Mouse (Mus musculus): ENCODE measurements around the gene Chtf18. TPM values are rescaled to one million over a fixed set of nuclear protein-coding genes. Genes with fewer than 3 reads are reported as not detected.

Chtf18 gene
- polyA plus RNA-seq, 1 experiment: 136 TPM

DNA sequence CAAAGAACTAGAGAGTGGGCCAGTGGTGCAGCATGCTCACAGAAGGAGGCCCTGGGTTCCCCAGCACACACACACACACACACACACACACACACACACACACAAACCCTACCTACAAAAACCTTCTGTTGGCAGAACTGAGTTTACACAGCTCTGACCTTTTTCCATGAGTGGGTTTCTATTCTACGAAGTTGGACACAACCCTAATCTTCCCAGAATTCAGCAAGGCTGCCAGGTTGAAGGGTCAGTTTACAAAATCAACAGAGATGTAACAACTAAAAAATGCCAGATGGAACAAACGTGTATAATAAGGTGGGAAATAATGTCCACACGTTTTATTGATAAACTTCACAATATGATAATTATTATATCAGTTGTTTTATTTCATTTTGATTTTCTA, 30.5 kb upstream of the Chtf18 start:
- TF ChIP-seq POLR2A (IDR thresholded peaks at IDR 0.05; ENCODE audit: borderline replicate concordance, control insufficient read depth, low read depth, low read length) (no peak), CTCF (IDR thresholded peaks at IDR 0.05; ENCODE audit: control insufficient read depth, insufficient read depth, low read length) (no peak)
- Histone ChIP-seq H3K27ac (ENCODE audit: control insufficient read depth, insufficient read depth, low read depth, low read length, poor library complexity) (no peak overlapping the region), H3K4me1 (ENCODE audit: control insufficient read depth, insufficient read depth, low read length) (no peaks in the 10 kb centered on the region), H3K4me3 (replicated peaks; ENCODE audit: control insufficient read depth, low read depth, low read length) (no peak overlapping the region)
- 67% methylated on average over 3 of the region's 3 CpGs for WGBS

DNA sequence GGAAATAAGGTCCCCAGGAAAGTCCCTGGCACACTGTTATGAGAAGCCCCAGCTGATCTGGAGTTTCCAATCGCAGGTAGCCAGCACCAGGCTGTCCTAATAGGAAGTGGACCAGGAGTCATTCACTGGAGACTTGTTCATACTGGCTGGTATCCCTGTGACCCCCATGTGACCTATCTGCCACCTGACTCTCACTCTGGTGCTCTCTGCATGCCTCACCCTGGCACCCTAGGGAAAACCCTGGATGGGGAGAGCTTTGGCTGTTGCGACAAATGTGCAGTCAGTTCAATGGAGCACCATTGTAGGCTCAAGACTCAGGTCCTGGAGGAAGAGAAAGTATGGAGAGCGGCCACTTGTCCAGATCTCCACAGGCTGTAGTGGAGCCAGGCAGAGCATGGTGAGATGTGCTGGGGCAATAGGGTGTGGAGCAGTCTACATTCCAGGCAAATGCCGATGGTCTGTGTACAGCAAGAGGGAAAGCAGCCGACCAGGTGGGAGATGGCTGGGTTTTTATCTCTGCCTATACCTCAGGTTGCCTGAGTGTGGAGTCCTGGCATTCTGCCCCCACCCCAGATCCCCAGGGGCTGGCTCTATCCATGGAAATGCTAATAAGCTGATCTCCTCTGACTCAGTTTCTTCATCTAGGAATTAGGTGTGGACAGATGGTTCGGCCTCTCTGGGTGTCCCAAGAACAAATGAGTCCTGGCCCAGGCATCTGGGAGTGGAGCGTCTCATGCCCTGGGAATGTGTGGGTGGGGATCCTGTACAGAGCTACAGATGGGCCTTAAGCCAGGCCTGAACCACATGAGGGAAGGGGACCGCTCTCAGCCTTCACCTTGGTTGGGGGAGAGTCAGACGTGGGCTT, 29.4 kb upstream of the Chtf18 start:
- WGBS: 70% methylated on average over 9 of the region's 9 CpGs
- no peaks in the 10 kb centered on the region for H3K4me1 ChIP-seq (ENCODE audit: control insufficient read depth, insufficient read depth, low read length)
- no peak for TF ChIP-seq POLR2A (IDR thresholded peaks at IDR 0.05; ENCODE audit: borderline replicate concordance, control insufficient read depth, low read depth, low read length)
- no peak for TF ChIP-seq CTCF (IDR thresholded peaks at IDR 0.05; ENCODE audit: control insufficient read depth, insufficient read depth, low read length)
- H3K4me3 ChIP-seq (replicated peaks; ENCODE audit: control insufficient read depth, low read depth, low read length): no peak overlapping the region
- H3K27ac ChIP-seq (ENCODE audit: control insufficient read depth, insufficient read depth, low read depth, low read length, poor library complexity): no peak overlapping the region

DNA sequence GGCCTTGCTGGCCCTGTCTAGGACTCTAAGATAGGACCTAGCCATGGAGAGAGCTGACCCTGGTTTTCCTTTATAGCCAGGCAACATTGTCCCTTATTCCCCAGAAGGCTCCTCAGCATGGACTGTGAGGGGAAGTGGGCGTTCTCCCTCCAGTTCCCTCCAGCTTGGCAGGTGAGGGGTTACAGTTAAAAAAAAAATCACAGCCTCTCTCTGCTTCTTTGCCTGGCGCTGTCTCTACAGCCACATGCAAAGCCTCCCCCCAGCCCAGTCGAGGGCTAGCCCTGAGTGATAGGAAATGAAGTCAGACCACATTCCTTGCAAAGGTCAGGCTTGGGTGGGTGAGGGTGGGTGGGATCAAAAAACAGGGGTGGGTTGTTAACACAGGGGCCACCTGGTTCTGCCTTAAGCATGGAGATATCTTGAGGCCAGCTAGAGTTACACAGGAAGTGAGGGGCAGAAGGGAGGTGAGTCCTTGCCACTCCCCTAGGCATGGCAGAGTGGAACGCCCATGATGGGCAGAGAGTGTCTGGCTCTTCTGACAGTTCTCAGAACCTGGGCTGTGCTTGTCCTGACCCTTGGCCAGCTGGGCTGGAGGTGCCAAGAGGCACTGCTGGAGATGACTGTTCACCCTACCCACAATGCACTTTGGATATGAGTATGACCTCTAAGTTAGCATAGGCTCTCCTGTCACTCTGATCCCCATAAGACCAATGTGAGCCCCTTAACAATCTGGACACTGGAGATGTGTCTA, 28.6 kb upstream of the Chtf18 start:
- no peak overlapping the region for H3K27ac ChIP-seq (ENCODE audit: control insufficient read depth, insufficient read depth, low read depth, low read length, poor library complexity)
- H3K4me3 ChIP-seq (replicated peaks; ENCODE audit: control insufficient read depth, low read depth, low read length): no peak overlapping the region
- H3K4me1 ChIP-seq (ENCODE audit: control insufficient read depth, insufficient read depth, low read length): no peaks in the 10 kb centered on the region
- TF ChIP-seq CTCF (IDR thresholded peaks at IDR 0.05; ENCODE audit: control insufficient read depth, insufficient read depth, low read length) (no peak), POLR2A (IDR thresholded peaks at IDR 0.05; ENCODE audit: borderline replicate concordance, control insufficient read depth, low read depth, low read length) (no peak)
- WGBS: 32% methylated on average over 4 of the region's 4 CpGs

DNA sequence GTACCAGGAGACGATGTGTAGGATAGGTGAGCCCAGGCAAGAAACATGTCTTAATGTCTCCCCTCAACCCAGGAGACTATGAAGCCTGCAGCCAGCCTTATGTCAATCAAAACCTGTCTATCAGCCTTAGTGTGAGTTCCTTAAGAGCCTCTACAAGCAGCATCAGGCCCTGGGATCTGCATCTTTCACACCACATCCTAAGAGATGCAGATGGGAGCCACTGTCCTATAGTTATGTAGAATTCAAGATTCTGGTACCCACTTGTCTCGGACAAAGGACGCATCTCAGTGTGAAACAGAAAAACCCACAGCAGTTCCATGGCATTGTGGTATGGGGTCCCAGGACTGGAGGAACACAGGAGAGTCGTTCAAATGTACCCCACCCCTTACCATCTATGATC, 27.9 kb upstream of the Chtf18 start:
- TF ChIP-seq CTCF (IDR thresholded peaks at IDR 0.05; ENCODE audit: control insufficient read depth, insufficient read depth, low read length): no peak
- no peak for TF ChIP-seq POLR2A (IDR thresholded peaks at IDR 0.05; ENCODE audit: borderline replicate concordance, control insufficient read depth, low read depth, low read length)
- no peaks in the 10 kb centered on the region for H3K4me1 ChIP-seq (ENCODE audit: control insufficient read depth, insufficient read depth, low read length)
- WGBS: 72% methylated on average over 4 of the region's 4 CpGs
- no peak overlapping the region for H3K27ac ChIP-seq (ENCODE audit: control insufficient read depth, insufficient read depth, low read depth, low read length, poor library complexity)
- no peak overlapping the region for H3K4me3 ChIP-seq (replicated peaks; ENCODE audit: control insufficient read depth, low read depth, low read length)

DNA sequence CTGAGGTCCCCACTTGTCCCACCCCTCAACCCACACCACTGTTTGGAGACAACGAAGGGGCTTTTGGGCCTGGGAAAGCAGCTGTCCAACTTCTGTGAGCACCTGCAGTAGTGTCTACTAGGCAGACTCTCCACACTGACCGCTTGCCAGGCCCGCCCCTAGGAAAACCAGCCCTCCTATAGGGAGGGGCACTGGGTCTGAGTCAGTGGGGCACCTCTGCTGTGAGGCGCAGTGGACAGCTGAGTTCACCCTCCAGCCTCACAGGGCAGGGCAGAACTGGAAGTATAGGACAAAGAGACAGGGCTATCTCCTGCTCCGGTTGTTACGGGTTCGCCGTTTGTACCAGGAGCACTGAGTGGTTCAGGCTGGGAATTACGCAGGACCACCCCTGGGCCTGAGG, 27.0 kb upstream of the Chtf18 start, which contains the start of gene Msln:
Gene Msln (minus strand): TSS at position 138 of the 400 bp plus-strand sequence.
- H3K27ac ChIP-seq (ENCODE audit: control insufficient read depth, insufficient read depth, low read depth, low read length, poor library complexity): no peak within 1 kb of the TSS
- 83% methylated on average over 9 of the region's 9 CpGs for WGBS
- H3K4me3 ChIP-seq (replicated peaks; ENCODE audit: control insufficient read depth, low read depth, low read length): no peak within 1 kb of the TSS
- H3K4me1 ChIP-seq (ENCODE audit: control insufficient read depth, insufficient read depth, low read length): no peaks in the 10 kb centered on the region
- TF ChIP-seq CTCF (IDR thresholded peaks at IDR 0.05; ENCODE audit: control insufficient read depth, insufficient read depth, low read length) (no peak), POLR2A (IDR thresholded peaks at IDR 0.05; ENCODE audit: borderline replicate concordance, control insufficient read depth, low read depth, low read length) (no peak)

DNA sequence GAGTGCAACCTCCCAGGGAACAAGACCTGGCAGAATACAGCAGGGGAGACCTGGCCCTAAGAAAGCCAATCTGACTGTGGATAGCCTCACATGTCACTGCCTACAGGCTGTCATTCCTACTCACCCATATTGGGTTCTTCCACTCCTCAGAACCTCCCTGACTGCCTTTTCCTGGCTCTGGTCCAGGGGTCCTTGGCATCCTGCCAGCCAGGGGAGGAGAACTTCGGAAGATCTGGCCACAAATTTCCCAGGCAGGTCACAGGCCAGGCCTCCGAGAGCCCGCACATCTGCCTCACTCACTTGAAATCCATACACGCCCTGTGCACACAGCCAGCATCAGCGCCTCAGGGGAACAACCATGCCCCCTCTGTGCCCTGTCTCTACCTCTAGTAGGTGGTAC, 24.2 kb upstream of the Chtf18 start:
- H3K4me1 ChIP-seq (ENCODE audit: control insufficient read depth, insufficient read depth, low read length): no peaks in the 10 kb centered on the region
- no peak overlapping the region for H3K4me3 ChIP-seq (replicated peaks; ENCODE audit: control insufficient read depth, low read depth, low read length)
- no peak overlapping the region for H3K27ac ChIP-seq (ENCODE audit: control insufficient read depth, insufficient read depth, low read depth, low read length, poor library complexity)
- no peak for TF ChIP-seq POLR2A (IDR thresholded peaks at IDR 0.05; ENCODE audit: borderline replicate concordance, control insufficient read depth, low read depth, low read length)
- TF ChIP-seq CTCF (IDR thresholded peaks at IDR 0.05; ENCODE audit: control insufficient read depth, insufficient read depth, low read length): no peak
- WGBS: 38% methylated on average over 5 of the region's 5 CpGs

DNA sequence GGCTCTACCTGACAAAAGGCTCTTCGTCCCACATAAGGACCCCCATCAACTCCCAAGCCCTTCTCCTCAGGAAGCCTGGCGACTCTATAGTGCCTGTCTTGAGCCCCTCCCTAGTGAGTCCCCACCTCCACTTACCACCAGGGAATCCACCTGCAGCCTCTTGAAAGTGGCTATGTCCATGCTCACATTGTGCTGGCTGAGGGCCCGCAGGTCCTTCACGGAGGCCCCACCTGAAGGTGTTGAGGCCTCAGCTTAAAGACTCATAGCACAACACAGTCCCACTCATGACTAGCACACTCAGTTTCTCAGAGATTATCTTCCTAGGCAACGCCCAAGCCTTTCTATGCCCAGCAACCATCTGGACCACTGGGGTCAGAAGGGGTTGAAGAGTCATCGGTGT, 22.1 kb upstream of the Chtf18 start:
- 75% methylated on average over 6 of the region's 6 CpGs for WGBS
- H3K4me3 ChIP-seq (replicated peaks; ENCODE audit: control insufficient read depth, low read depth, low read length): no peak overlapping the region
- TF ChIP-seq POLR2A (IDR thresholded peaks at IDR 0.05; ENCODE audit: borderline replicate concordance, control insufficient read depth, low read depth, low read length): no peak
- TF ChIP-seq CTCF (IDR thresholded peaks at IDR 0.05; ENCODE audit: control insufficient read depth, insufficient read depth, low read length): no peak
- no peaks in the 10 kb centered on the region for H3K4me1 ChIP-seq (ENCODE audit: control insufficient read depth, insufficient read depth, low read length)
- no peak overlapping the region for H3K27ac ChIP-seq (ENCODE audit: control insufficient read depth, insufficient read depth, low read depth, low read length, poor library complexity)

DNA sequence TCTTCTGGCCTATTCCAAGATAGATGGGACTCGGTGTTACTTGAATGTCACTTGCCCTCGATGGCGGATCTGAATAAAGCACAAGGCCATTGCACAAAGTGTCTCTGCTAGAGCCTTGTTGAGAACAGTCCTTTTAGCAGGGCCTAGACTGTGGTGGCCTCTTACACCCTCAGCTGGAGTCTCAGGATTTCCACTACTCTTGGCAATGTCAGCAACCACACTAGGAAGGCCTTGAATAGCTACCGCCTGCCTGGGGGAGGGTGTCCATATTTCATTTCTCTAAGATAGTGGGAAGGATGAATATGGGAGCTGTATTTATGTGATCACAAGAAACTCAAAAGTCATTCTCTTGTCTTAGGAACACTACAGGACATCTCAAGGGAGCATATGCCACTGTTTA, 21.0 kb upstream of the Chtf18 start:
- 79% methylated on average over 4 of the region's 4 CpGs for WGBS
- H3K4me1 ChIP-seq (ENCODE audit: control insufficient read depth, insufficient read depth, low read length): no peaks in the 10 kb centered on the region

More for the DNA sequence above, 21.0 kb upstream of the Chtf18 start:
- no peak overlapping the region for H3K4me3 ChIP-seq (replicated peaks; ENCODE audit: control insufficient read depth, low read depth, low read length)
- no peak for TF ChIP-seq POLR2A (IDR thresholded peaks at IDR 0.05; ENCODE audit: borderline replicate concordance, control insufficient read depth, low read depth, low read length)
- no peak for TF ChIP-seq CTCF (IDR thresholded peaks at IDR 0.05; ENCODE audit: control insufficient read depth, insufficient read depth, low read length)
- no peak overlapping the region for H3K27ac ChIP-seq (ENCODE audit: control insufficient read depth, insufficient read depth, low read depth, low read length, poor library complexity)

All from bone marrow, adult 2 months (tissue).